Mouse (Mus musculus) testis, adult 2 months (tissue): Measurements from ENCODE around the gene Srsf4.

ENCODE experiments used
- CTCF ChIP-seq: fragments of 200-500 bp; IDR thresholded peaks from 2 replicates; pipeline ENCODE4 v1.5.1; 2012; ENCODE audit warnings: low read depth, mild to moderate bottlenecking, inconsistent platforms, low read length, moderate library complexity; ENCODE audit not compliant: control insufficient read depth, insufficient read depth, insufficient replicate concordance
- POLR2A ChIP-seq: fragments of 200-500 bp; IDR thresholded peaks from 2 replicates; pipeline ENCODE4 v1.6.1; 2012; ENCODE audit warnings: low read depth, mild to moderate bottlenecking, inconsistent platforms, low read length, moderate library complexity; ENCODE audit not compliant: control insufficient read depth

- TF ChIP-seq POLR2A (peak; percentile 73), CTCF (no peak)
These were observed at the start of gene Srsf4 for GRCm38 (mm10) chr4:131873293-131874168.
